Mouse (Mus musculus): Measurements from ENCODE around the gene Lemd1. TPM values are rescaled to one million over a fixed set of nuclear protein-coding genes. Genes with fewer than 3 reads are reported as not detected.

The Lemd1 gene
- polyA plus RNA-seq, 1 experiment = not detected

DNA sequence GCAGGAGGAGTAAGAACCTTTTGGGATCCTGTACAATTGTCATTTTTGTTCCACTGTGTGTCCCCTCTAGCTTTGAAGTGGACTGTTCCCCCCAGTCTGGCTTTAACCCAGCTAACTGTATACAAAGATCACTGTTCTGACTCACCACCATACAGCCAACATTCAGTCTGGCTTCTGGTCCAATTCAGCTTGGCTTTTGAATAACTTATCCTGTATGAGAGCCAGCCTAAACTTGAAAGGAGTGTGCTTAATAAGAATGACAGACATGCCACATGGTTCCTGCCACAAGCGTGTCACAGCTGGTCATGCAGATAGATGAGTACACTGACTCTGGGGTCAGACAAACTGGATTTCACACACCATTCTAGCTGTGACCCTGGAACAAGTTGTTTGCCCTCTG lies 95.5 kb downstream of the Lemd1 start:
- no peak overlapping the region for H3K27ac ChIP-seq (ENCODE audit: control insufficient read depth, insufficient read depth, low read depth, low read length, poor library complexity)
- H3K4me3 ChIP-seq (replicated peaks; ENCODE audit: control insufficient read depth, low read depth, low read length) = no peak overlapping the region
- peaks cover 2% of the 10 kb centered on the region; the same call in 1 of the 2 replicates for H3K4me1 ChIP-seq (ENCODE audit: control insufficient read depth, insufficient read depth, low read length)
- WGBS = 74% methylated on average over 1 of the region's 1 CpGs
- no peak for TF ChIP-seq CTCF (IDR thresholded peaks at IDR 0.05; ENCODE audit: control insufficient read depth, insufficient read depth, low read length)
- no peak for TF ChIP-seq POLR2A (IDR thresholded peaks at IDR 0.05; ENCODE audit: borderline replicate concordance, control insufficient read depth, low read depth, low read length)

DNA sequence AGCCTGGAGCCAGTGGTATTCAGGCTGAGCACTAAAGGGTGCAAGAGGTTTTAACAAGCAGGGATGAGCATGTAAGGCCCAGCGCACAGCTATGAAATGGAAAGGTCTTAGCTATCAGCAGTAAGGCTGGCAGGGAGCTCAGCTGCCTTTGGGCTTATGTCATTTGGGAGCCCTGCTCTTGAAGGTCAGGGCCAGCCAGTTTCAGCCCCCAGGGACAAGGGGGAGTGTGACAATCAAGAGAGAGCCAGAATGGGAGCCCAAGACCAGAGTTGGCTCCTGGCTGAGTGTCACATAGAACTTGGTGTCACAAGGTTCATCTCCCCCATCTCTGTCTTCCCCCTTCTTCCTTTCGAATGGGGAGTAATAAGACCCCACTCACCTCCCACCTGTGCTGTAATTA lies 96.2 kb downstream of the Lemd1 start:
- Histone ChIP-seq H3K27ac (ENCODE audit: control insufficient read depth, insufficient read depth, low read depth, low read length, poor library complexity) (no peak overlapping the region), H3K4me3 (replicated peaks; ENCODE audit: control insufficient read depth, low read depth, low read length) (no peak overlapping the region), H3K4me1 (ENCODE audit: control insufficient read depth, insufficient read depth, low read length) (peaks cover 3% of the 10 kb centered on the region; the same call in 1 of the 2 replicates)
- TF ChIP-seq CTCF (IDR thresholded peaks at IDR 0.05; ENCODE audit: control insufficient read depth, insufficient read depth, low read length) (no peak), POLR2A (IDR thresholded peaks at IDR 0.05; ENCODE audit: borderline replicate concordance, control insufficient read depth, low read depth, low read length) (no peak)
- WGBS = 81% methylated on average over 2 of the region's 2 CpGs

DNA sequence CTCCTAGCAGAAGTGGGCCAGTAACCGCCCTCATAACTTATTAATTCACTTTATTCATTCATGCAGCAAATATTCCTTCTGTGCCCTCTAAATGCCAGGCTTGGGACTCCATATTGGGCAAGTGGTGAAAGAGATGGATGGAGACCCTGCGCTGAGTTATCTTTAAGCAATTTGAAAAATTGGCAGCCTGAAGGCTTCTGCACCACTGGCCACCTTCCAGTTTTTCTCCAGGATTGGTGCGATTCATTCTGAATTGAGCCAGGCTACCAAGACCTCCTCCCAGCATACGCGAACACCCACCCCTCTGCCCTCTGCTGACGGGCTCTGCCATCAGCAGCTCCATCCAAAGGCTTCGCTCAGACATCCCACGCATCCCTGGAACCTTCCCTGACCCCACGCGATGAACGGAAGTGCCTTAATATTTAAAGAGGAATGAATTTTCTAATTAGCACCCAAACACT lies 96.8 kb downstream of the Lemd1 start:
- peaks cover 3% of the 10 kb centered on the region; the same call in 1 of the 2 replicates for H3K4me1 ChIP-seq (ENCODE audit: control insufficient read depth, insufficient read depth, low read length)
- no peak overlapping the region for H3K27ac ChIP-seq (ENCODE audit: control insufficient read depth, insufficient read depth, low read depth, low read length, poor library complexity)
- WGBS = 81% methylated on average over 11 of the region's 11 CpGs
- H3K4me3 ChIP-seq (replicated peaks; ENCODE audit: control insufficient read depth, low read depth, low read length) = no peak overlapping the region
- no peak for TF ChIP-seq CTCF (IDR thresholded peaks at IDR 0.05; ENCODE audit: control insufficient read depth, insufficient read depth, low read length)
- no peak for TF ChIP-seq POLR2A (IDR thresholded peaks at IDR 0.05; ENCODE audit: borderline replicate concordance, control insufficient read depth, low read depth, low read length)

DNA sequence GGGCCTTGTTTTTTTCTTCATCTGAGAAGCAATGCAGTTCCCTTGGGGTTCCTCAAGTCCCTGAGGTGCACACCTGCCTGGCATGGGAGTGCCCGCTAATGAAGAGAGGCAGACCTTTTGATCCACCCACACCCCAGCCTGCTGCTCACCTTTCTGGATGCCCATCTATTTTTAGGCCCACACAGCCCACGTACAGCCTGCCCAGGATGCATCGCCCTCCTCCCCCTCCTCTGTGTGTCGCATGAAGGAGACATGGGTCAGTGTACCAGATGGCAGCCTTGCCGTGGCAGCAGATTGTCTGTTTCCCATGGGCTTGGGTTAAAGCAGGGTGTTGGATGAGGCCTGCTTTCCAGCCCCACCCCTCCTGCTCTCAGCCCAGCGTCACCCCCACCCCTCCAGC lies 98.7 kb downstream of the Lemd1 start:
- Histone ChIP-seq H3K4me3 (replicated peaks; ENCODE audit: control insufficient read depth, low read depth, low read length) (no peak overlapping the region), H3K4me1 (ENCODE audit: control insufficient read depth, insufficient read depth, low read length) (peaks cover 3% of the 10 kb centered on the region; the same call in 1 of the 2 replicates), H3K27ac (ENCODE audit: control insufficient read depth, insufficient read depth, low read depth, low read length, poor library complexity) (no peak overlapping the region)
- WGBS = 79% methylated on average over 6 of the region's 6 CpGs
- TF ChIP-seq POLR2A (IDR thresholded peaks at IDR 0.05; ENCODE audit: borderline replicate concordance, control insufficient read depth, low read depth, low read length) (no peak), CTCF (IDR thresholded peaks at IDR 0.05; ENCODE audit: control insufficient read depth, insufficient read depth, low read length) (no peak)

DNA sequence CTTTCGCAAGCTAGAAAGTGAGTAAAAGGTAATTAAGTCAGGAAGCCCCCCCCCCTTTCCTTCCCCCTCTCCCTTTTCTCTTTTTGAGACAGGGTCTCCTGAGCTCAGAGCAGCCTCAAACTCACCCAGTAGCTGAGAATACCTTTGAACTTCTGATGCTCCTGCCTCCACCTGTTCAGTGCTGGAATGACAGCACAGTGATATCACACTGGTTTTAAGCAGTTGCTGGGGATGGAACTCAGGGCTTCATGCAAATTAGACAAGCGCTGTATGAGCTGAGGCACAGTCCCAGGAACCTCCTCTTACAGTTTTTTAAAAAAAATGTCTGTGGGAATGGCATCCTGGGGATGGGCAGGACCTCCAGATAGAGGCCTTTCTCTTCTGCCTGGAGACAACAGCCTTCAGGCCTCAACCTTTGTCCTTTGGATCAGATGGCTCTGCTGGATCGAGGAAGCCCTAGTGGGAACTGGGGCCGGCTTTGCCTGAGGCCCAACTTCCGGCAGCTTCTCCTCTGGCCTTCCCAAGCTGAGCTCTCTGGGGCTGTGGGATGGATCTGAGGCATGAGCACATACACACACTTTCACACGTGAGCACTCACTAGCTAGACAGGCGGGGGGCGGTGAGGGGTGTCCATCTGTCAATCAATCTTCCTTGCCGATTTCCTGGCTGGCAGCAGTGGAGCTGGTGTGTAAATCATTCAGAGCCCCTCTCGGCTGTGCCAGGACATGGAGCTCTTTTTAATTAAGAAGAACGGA lies 99.9 kb downstream of the Lemd1 start:
- TF ChIP-seq CTCF (IDR thresholded peaks at IDR 0.05; ENCODE audit: control insufficient read depth, insufficient read depth, low read length) (no peak), POLR2A (IDR thresholded peaks at IDR 0.05; ENCODE audit: borderline replicate concordance, control insufficient read depth, low read depth, low read length) (no peak)
- no peak overlapping the region for H3K4me3 ChIP-seq (replicated peaks; ENCODE audit: control insufficient read depth, low read depth, low read length)
- H3K4me1 ChIP-seq (ENCODE audit: control insufficient read depth, insufficient read depth, low read length) = peaks cover 3% of the 10 kb centered on the region; the same call in 1 of the 2 replicates
- H3K27ac ChIP-seq (ENCODE audit: control insufficient read depth, insufficient read depth, low read depth, low read length, poor library complexity) = no peak overlapping the region
- 79% methylated on average over 11 of the region's 11 CpGs for WGBS

DNA sequence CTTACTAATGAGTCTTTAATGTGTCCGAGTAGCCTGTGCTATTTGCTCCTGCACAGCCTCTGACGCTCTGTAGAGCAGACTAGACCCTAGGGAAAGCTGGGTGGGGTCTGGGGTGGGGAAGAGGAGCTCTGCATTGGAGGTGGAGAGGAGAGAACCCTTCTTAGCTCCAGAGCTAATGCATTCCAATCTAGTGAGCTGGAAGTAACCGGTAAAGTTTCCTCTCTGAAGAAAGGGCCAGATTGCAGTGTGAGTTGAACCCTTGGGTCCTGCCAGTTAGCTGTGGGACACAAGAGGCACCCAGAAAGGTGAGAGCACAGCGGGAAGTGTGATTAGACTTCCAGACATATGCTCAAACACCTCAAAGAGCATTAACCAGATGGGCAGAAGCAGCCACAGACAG lies 100.5 kb downstream of the Lemd1 start:
- H3K27ac ChIP-seq (ENCODE audit: control insufficient read depth, insufficient read depth, low read depth, low read length, poor library complexity) = no peak overlapping the region
- 80% methylated on average over 4 of the region's 4 CpGs for WGBS
- TF ChIP-seq POLR2A (IDR thresholded peaks at IDR 0.05; ENCODE audit: borderline replicate concordance, control insufficient read depth, low read depth, low read length) = no peak
- TF ChIP-seq CTCF (IDR thresholded peaks at IDR 0.05; ENCODE audit: control insufficient read depth, insufficient read depth, low read length) = no peak
- peaks cover 3% of the 10 kb centered on the region; the same call in 1 of the 2 replicates for H3K4me1 ChIP-seq (ENCODE audit: control insufficient read depth, insufficient read depth, low read length)
- no peak overlapping the region for H3K4me3 ChIP-seq (replicated peaks; ENCODE audit: control insufficient read depth, low read depth, low read length)

DNA sequence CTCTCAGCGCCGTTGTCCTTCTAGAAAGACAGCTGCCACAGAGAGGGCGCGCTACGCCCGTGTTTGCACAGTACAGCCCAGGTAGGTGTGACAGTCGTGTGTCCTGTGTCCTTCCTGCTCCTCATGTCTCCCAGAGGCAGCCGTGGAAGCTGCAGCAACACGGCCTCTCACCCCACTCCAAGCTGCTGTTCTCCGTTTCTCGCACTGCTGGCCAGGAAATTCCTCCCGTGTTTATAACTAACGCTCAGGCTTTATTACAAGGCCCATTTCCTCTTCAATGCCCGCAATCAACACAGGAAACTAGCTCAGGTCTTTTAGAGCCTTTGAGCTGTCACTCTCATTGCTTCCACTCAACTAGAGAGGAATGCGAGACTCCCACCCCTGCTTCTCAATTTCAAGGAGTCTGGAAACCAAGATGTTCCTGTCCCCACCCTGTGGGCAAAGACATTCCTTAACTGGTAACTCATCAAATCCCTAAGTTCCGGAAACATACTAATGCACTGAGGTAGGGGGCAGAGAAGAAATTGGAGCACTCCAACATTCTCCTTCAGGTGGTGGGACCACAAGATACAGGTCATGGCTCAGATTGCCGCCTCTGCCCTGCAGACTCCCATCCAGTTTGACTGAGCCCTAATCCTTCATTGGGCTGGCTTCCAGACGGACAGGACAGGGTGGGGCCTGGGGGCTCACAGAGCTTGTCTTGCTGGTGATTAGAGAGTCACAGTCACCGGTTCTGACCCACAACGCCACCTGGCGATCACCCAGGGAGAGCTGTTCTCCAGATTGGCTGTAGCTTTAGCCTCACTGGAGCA lies 101.3 kb downstream of the Lemd1 start:
- 34% methylated on average over 21 of the region's 21 CpGs for WGBS
- no peak for TF ChIP-seq POLR2A (IDR thresholded peaks at IDR 0.05; ENCODE audit: borderline replicate concordance, control insufficient read depth, low read depth, low read length)
- TF ChIP-seq CTCF (IDR thresholded peaks at IDR 0.05; ENCODE audit: control insufficient read depth, insufficient read depth, low read length) = no peak
- Histone ChIP-seq H3K4me3 (replicated peaks; ENCODE audit: control insufficient read depth, low read depth, low read length) (no peak overlapping the region), H3K4me1 (ENCODE audit: control insufficient read depth, insufficient read depth, low read length) (peaks cover 3% of the 10 kb centered on the region; the same call in 1 of the 2 replicates), H3K27ac (ENCODE audit: control insufficient read depth, insufficient read depth, low read depth, low read length, poor library complexity) (no peak overlapping the region)

DNA sequence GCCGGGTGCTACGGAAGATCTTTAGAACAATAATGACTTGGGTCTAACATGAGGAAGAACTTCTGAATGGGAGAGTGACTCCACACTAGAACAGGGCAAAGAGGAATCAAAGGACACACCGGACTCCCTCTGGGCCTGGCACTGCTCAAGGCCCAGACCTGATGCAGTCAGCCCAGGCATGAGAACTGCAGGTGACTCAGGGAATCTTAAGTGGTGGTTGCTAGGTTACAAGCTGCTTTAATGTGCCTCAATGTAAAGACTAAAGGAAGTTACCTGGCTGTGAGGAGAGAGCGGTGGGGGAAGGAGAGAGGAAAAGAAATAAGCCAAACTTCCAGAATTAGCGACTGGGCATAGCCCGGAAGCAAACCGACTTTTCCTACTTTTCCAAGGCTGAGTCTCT lies 104.3 kb downstream of the Lemd1 start:
- TF ChIP-seq CTCF (IDR thresholded peaks at IDR 0.05; ENCODE audit: control insufficient read depth, insufficient read depth, low read length) (no peak), POLR2A (IDR thresholded peaks at IDR 0.05; ENCODE audit: borderline replicate concordance, control insufficient read depth, low read depth, low read length) (no peak)
- 82% methylated on average over 7 of the region's 7 CpGs for WGBS
- H3K4me3 ChIP-seq (replicated peaks; ENCODE audit: control insufficient read depth, low read depth, low read length) = no peak overlapping the region
- peaks cover 1% of the 10 kb centered on the region; the same call in 1 of the 2 replicates for H3K4me1 ChIP-seq (ENCODE audit: control insufficient read depth, insufficient read depth, low read length)
- H3K27ac ChIP-seq (ENCODE audit: control insufficient read depth, insufficient read depth, low read depth, low read length, poor library complexity) = no peak overlapping the region
